Mouse (Mus musculus) c-Kit-positive CD71-positive TER-119-positive erythroid progenitor cells, embryonic 14.5 days (primary cell): Measurements from ENCODE around the gene Shc3.

Experiments used
- DNase-seq: peaks from one replicate; pipeline ENCODE4 v3.0.0-alpha.2; 2013; ENCODE audit warnings: low spot score

Shc3 gene

DNA sequence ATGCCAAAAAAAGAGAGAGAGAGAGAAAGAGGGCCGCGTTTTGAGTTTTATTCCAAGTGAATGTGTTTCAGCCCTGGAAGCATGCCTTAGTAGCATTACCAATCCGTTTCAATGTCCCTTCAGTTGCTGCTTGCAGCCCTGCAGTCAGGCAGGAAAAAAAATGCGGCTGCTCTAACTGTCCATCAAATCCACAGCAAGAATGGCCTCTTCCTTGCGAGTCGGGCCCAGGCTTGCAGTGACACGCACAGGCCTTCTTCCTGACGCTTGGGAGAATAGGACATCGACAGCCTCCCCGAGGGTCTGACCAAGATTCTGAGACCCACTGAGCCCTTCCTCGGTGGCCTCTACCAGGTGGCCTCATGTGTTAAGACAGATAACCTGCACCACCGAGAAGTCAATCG, 718 bp downstream of the Shc3 start:
- no peak for DNase-seq

DNA sequence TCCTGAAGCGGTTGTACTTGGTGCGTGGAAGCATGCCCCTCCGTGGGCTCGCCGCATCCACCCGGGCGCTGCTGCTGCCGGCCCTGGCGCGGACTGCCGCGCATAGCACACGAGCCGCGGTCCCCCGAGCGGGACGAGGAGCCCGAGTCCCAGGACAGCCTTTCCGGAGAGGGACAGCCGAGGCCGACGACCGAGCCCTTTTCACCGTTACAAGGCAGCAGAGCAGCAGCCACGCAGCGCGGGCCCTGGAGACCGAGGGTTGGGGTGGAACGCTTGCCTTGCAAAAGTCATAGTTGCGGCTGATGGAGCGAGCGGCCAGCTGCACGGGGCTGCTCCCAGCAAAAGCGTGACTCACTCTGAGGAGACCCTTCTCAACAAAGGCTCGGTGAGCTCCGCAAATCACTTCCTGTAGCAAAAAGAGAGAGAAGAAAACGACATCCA, 1.8 kb downstream of the Shc3 start:
- DNase-seq, result no peak

DNA sequence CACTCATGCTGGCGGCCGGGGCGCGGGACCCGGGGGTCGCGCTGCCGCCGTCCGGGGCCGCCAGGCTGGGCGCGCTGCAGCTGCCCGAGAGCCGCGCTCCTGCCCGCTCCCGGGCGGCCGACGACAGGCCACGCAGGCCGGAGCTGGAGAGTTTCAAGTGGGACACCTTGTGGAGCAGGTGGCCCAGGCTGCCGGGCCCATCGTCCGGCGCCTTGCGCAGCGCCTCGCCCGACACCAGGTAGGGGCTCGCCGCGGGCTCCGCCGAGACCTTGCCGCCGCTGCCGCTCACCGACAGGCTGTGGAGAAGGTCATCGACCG, 2.2 kb downstream of the Shc3 start:
- DNase-seq, result no peak

DNA sequence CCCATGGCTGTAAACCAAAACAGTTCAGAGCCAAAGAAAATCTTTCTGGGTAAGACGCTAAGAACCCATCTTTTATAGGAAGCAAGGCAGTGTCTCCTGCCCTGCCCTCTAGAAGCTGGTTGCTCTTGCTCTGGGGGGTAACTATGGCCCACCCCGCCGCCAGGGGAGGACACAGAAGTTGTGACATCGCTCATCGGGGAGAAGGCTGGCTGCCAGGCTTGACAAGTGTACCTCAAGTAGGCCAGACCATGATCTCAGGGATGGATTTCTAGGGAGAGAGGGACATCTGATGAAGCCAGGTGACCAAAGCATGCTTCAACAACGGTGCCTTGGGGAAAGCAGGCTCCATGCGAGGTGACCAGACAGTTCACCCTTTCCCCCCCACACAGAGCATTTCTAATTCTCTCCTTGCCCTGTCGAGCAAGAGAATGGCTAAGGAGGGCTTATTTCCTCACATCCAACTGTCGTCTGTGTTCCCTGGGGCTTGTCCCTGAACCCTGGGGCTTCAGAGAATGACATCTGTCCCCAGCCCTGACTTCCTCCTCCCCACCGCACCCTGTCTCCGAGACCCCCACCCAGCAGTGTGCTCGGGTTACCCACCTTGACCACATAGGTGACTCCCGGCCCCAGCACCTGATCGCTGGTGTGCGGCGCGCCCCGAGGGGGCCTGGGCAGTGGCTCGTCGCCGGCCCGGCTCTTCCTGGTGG, 2.7 kb downstream of the Shc3 start:
- no peak for DNase-seq

- DNase-seq, result no peak
Measured at GRCm38 (mm10) chr13:51564741-51565140, 4.5 kb downstream of the Shc3 start.

GRCm38 (mm10) chr13:51553343-51553742, 15.9 kb downstream of the Shc3 start:
- DNase-seq, result no peak

GRCm38 (mm10) chr13:51552233-51552632, 17.0 kb downstream of the Shc3 start:
- DNase-seq, result no peak

DNA sequence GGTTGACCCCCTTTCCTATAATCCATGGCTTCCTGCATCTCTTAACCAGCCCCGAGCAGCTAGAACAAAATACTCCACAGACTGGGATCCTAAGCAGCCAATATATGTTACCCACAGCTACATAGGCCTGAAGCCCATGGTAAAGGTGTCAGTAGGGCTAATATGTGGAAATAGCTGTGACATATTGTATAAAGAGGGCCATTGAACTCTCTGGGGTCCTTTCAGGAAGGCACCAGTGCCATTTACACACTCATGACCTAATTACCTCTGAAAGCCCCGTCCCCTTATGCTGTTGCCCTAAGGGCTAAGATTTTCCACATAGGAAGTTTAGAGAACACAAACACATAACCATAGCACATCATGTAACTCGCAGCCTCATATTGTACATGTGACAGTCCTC, 17.4 kb downstream of the Shc3 start:
- no peak for DNase-seq

GRCm38 (mm10) chr13:51539816-51540215, 29.4 kb downstream of the Shc3 start:
- no peak for DNase-seq

GRCm38 (mm10) chr13:51535326-51535725, 33.9 kb downstream of the Shc3 start:
- DNase-seq, result no peak

DNA sequence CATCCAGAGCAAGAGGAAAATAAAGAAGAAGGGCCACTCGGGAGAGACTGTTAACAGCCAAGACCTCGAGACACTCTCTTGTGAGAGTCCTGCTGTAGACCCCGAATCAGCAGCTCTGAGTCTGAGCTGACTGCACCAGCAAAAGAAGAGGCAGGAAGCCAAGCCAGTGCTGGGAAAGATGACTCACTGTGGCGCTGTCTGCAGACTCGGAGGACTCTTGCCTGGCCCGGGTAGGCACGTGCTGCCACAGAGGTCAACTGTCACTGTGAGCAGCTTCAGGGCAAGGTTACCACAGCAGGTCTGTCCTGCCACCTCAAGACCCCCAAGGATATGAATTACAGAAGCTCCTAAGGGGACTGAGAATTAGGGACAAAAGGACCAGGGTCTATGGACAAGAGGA, 42.7 kb downstream of the Shc3 start:
- DNase-seq, result no peak

- DNase-seq, result no peak
Measured at GRCm38 (mm10) chr13:51524316-51524715, 44.9 kb downstream of the Shc3 start.

GRCm38 (mm10) chr13:51523311-51523710, 45.9 kb downstream of the Shc3 start:
- DNase-seq, result no peak

DNA sequence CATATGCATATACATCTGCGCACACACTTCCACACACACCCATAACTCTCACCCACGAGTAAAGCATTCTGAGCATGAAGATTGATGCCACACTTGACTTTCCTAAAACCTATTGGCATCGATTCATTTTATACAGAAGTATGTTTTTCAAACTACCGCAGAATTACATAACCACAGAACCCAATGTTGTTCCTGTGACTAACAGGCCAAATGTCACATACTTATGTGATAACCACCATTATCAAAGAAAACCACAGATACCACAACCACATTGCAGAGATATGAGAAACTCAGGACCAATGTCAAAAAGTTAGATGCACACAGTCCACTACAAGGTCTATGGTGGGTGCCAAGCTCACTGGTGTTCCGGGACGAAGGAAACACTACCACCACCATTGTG, 50.3 kb downstream of the Shc3 start:
- DNase-seq, result no peak

GRCm38 (mm10) chr13:51517943-51518342, 51.3 kb downstream of the Shc3 start:
- no peak for DNase-seq

GRCm38 (mm10) chr13:51508836-51509235, 60.4 kb downstream of the Shc3 start:
- no peak for DNase-seq

GRCm38 (mm10) chr13:51505711-51506110, 63.5 kb downstream of the Shc3 start:
- DNase-seq, result no peak

GRCm38 (mm10) chr13:51499769-51500168, 69.5 kb downstream of the Shc3 start:
- DNase-seq, result no peak

GRCm38 (mm10) chr13:51493676-51494075, 75.5 kb downstream of the Shc3 start:
- DNase-seq, result no peak

GRCm38 (mm10) chr13:51491649-51492435, 77.4 kb downstream of the Shc3 start:
- DNase-seq, result no peak

DNA sequence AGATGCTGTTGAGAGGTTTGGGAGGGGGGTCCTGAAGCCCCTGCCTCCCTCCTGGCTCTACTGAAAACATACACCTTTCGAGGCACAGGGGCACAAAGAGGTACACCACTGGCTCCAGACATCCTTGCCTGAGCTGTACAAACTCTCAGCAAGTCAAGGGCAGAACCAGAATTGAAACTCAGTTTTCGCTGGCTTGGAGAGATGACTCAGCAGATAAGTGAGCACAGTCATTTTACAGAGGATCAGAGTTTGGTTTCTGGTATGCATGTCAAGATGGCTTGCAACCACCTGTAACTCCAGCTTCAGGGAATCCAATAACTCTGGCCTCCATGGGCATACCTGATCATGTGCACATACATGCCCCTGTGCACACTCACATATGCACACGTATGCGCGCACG, 79.0 kb downstream of the Shc3 start:
- no peak for DNase-seq

DNA sequence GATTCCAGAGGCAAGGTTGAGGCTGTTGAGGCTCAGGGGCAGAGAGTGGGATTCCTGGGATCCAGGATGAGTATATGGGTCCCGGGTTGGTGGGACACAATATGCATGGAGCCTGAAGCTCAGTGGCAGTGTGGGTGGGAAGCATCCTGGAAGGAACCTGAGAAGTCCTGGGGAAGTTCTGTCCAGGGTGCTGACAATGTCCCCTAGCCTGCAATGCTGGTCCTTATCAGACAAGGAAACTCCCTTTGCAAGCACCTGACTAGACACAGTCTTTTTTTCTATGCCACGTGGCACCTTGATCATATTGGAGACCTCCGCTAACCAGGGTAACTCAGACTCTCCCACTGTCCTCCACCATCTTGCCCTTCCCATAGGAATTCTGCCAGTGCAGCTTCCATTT, 80.3 kb downstream of the Shc3 start:
- DNase-seq, result no peak

DNA sequence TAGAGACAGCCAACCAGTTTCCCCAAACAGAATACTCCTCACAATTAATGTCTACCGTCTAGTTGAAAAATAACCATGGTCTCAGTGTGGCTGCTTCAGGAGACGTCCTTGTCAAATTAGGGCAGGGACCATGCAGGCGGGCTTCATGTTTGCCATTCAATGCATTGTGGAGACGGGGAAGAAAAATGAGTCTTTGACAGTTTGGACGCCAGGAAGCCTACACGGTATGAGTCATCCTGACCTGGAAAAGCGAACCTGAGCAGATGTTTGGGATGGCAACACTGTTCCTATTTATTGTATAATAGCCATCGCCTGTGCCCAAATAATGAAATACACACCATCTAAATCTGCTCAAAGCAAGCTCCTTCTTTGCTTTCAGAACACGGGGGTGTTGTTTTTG, 83.9 kb downstream of the Shc3 start:
- DNase-seq, result no peak

GRCm38 (mm10) chr13:51482786-51483185, 86.4 kb downstream of the Shc3 start:
- no peak for DNase-seq
